Mouse (Mus musculus) induced T-regulatory cell, adult 2 months (primary cell): Measurements from ENCODE around the gene Rims1.

Experiments used
- DNase-seq: peaks from one replicate; pipeline ENCODE4 v3.0.0-alpha.2; 2012; ENCODE audit warnings: low read depth

Rims1 gene

DNA sequence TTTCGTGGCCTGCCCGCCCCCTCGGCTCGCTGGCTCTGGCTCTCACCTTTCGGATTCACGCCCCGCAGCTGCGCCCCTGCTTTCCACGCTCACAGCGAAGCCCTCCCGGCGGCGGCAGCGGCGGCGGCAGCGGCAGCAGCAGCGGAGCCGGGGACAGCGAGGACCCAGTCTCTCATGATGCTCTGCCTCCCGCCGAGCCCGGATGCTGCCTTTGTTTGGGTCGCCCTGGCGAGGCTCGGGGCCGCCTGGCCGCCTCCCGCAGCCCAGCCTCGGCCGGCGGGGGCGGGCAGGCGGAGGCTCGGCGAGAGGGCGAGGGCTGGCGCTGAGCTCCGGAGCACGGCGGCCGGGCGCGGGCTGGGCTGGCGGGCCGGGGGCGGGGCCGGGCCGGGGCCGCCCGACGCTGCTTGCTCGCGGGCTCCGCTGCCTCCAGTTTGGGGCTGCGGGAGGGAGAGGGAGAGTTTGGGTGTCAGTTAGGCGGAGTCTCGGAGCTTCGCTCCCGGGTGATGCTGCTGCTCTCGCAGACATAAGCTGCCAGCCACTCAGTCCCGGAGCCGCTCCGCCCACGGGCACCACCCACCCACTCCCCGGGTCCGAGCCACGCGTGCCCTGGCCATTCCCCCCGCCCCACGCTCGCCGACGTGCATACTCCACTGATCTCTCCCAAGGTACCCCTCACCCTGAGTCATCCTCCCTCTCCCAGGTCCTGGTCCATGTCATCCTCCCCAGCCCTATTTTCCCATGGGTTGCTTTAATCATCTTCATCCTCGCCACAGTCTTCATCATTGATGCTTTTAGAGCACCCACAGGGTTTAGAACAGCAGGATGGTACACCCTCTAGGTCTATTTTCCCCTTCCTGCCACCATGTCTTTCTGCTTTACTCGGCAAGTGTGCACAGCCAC, at the start of gene Rims1:
TSS of gene Rims1 (minus strand) at position 269 of the 900 bp plus-strand sequence.
- DNase-seq = no peak

DNA sequence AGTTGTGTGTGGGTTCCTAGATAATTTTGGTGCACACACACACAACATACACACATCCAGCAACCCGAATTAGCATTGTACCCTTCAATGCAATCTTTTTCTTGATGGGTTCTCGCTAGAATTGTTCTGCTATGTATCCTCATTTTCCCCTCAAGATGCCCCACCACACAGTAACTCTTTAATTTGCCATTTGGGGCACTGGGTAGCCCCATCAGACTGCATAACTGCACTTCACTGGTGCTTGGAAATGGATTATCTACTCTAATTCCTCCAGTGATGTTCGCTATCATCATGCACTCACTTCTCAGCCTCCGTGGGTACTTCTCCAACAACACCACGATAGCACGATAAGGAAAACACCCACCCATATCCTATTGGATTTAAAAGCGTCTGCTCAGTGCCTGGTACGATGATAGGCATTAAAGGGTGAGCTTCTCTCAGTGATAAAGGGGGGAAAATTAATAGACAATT, 867 bp upstream of the Rims1 start:
- DNase-seq = no peak

DNA sequence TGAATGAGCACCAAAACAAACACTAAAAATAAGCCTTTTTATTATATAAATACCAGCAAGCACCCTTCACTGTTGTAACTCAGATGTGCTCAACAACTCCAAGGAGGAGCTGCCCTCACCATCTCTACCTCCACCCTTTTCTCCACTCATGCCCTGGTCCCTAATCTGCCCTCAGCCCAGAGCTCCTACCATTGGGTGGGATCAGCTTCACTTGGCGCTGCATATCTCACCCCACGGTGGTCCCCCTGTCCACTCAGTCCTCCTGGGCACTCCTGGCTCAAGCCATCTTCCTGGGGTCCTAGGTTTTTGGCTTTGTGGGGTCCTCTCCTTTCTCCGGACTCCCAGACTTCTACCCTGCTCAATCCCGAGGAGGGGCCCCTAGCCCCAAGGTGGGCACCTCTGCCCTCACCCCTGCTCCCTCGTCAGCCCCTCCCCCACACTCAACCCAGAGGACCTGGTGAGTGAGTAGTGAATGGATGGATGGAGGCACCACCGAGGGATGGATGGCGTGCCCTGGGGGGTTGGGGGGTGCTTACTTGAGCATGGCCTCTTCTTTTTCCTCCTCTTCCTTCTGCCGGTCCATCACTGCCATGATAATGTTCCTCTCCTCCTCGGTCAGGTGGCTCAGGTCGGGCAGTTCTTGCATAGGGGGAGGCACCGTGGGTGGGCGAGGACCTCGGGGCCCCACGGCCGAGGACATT, 619 bp downstream of the Rims1 start:
- DNase-seq = no peak

DNA sequence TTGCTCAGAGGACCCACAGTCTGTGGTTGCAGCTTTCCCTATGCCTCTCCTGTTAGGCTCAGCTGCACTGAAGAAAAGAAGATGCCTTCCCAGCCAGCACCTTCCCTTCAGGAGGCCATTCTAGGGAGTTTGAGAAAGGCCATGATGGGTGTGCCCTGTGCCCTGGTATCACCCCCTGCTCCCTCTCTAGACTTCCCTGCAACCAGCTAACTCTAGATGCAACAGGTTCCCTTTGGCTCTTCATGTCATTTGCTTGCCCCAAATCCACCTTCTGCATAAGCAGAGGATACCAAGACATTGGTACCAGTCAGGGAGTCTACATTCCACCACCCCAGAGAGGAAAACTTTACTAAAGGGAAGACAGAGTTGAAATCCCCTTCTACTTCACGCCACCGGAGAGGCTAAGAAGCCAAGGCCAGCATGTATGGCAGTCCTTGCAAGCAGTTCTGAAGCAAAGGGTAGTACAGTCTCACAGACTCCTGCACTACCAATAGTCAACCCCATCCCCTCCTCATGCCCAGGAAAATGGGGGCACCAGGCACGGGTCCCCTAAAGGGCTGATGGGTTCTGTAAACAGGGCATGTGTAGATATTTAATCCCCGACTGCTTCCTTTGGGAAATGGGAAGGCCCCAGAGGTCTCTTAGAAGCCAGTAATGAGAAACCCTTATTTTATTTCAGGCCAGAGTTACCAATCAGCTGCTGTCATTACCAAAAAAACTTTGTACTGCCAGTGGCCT, 1.5 kb downstream of the Rims1 start:
- DNase-seq = no peak

DNA sequence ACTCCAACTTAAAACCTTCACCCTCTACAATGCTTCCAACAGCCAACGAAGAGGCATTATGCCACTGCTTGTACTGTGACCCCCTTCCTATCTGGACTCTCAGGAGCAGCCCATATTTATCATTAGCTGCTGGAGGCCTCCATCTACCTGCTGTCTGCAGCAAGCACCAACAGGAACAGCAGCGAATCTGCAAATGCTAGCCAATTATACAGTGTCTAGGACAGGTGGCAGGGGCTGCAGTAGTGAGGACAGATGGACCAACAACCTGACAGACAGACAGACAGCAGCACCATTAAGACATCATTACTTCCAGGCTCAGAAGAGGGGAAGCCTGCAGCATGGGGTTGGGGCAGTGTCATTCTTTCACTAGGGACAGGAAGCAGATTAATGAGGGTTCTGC, 2.3 kb downstream of the Rims1 start:
- no peak for DNase-seq

DNA sequence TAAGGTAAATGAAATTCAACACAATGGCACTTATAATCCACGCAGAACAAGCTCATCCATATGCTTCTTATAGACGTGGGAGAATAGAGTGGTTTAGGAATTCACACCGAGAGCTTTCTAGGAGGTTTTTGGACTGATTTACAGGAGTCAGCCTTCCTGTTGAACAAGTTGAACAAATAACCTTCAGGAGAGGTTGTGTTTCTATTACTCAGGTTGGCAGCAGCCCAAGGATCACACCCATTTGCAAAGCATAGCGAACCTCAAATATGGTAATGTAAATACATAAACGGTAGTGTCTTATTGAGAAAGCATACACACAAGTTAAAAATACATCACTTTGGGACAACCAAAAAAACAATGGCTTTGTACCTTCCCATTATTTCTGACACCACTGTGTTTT, 5.5 kb downstream of the Rims1 start:
- no peak for DNase-seq

DNA sequence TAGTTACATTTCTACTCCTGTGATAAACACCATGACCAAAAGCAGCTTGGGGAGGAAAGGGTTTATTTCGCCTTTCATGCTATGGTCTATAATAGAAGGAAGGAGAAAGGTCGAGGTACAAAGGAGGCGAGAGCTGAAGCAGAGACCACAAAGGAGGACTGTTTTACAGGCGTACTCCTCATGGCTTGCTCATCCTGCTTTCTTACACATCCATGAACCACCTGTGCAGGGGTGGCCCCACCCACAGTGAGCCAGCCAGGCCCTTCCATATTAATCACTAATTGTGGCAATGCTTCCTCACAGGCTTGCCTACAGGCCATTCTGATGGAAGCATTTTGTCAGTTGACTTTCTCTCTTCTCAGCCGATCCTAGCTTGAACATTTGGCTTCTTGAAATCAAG, 8.7 kb downstream of the Rims1 start:
- DNase-seq = no peak

DNA sequence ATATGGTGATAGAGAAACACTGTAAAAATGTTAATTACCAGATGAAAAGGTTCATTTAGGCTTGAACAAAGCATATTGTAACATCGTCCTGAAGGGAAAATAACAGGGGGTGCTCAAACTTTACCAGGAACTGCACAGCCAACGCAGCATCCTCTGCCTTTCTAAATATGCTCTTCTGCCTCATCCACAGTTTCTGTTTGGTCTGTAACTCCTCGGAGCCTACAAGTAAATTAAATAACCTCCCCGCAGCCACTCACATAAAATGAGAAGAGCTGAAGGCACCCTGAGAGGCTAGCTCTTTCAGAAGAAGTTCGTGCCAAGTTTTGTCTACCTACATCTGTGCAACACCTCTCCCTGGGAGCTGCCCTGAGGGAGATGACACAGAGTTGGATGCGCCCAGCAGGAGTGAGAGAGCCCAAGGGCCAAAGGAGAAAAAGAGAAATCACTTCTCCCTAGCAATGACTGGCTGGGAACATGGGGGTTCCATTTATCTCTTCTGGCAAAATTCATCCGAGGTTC, 16.3 kb downstream of the Rims1 start:
- DNase-seq = no peak

DNA sequence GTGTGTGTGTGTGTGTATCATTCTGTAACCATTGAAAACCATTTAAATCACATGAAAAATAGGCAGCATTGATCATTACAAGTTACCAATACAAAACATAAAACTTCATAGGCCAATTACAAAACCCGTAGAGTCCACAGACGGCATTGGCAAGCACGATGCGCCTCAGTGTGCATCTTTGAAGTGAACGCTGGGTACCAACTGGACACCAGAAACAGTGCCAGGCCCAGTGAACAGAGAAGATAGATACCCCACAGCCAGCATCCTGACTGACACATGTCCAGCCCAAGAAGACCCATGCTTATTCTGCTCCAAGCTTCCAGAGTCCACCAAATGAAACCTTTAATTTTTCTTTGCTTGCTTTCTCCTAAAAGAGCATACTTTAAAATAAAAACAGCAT, 18.2 kb downstream of the Rims1 start:
- DNase-seq = no peak

DNA sequence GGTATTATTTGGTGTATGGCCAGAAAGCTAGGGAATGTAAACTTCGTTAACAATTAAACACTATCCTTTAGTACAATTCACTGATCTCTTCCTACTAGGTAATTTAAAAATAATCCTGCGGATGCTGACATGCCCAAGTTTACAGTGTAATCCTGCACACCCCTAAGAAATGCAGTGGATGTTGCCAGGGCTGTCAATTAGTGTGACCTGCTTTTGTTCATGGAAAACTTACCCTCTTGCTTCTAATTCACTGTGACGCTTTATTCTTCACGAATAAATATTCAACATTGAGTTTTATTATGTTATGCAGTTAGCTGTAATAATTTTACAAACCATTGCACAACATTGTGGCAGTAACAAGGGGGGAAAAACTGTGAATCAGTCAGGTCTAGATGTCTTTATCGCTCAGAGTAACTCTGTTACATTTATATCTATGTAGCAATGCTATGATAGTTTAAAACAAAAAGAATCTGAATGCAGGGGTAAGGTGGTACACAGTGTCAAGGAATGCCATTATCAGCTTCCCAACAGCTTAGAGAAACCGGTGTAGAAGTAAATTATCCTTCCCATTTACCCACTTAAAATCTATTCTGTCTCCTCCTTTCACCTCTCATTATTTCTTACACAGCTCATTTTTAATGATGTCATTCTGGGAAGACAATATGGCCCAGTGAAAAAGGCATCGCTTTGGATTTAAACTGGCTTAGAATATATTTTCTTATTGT, 35.1 kb downstream of the Rims1 start:
- no peak for DNase-seq

DNA sequence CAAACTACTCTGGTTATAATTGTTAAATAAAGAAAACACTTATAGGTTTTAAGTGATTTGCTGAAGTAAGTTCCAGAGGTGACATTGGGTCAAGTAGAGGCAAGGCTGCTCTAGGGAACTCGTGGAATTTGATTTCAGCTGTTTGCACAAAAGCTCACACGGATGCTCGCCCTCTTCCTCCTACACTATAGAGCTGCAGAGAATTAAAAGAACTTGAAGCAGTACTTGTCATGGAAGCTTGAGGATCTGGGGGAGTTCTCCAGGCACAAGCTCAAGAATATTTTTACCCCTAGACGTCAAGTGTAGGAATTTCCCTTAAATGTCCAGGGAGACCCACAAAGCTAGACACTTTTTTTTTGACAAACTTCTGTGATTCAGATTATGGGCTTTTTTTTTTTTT, 42.4 kb downstream of the Rims1 start:
- no peak for DNase-seq

DNA sequence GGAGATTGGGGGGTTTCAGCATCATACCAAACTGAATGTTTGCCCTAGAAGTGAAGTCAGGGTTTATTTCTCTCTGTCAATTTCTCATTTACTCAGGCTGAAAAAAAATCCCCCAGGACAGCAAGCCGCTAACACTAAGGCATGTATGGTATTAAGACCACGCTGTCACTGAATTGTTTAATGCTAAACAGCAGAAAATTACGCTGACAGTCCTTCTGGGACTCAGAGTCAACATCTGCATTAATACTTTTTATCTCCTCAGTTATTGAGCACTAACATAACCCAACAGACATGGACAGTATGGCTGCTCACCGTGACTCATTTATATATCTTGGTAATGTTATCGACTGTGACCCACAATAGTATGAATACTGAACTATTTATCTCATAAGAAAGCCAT, 43.0 kb downstream of the Rims1 start:
- no peak for DNase-seq

DNA sequence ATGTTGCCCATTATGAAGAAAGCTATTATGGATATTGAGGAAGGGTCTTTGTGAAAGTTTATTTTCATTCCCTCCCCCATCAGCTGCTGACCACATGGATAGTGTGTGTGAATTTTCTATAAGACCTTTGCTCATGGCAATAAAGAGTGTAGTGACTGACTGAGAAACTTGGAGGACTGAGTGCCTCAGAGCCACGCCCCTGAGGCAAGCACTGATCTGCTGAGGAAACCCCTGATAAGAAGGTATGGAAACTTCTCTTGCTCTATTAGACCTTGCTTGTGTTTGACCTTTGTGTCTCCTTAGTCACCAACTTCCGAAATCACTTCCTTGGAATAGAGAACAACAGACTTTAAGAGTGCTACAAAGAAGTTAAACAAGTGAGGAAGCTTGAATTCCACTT, 55.3 kb downstream of the Rims1 start:
- no peak for DNase-seq

DNA sequence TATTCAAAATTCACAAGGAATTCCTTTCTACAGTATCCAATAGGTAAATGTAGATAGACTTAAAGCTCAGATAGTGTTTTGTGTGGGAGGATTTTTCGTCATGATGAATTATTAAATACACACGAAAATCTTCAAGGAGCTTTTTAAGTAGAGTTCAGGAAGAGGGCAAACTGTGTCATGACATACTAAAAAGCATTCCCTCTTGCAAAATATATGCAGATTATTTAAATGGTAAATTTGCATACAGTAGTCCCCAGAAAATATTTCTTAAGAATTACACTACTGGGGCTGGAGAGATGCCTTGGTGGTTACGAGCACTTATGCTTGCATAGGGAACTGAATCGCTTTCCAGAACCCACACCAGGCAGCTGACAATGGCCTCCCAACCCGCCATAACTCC, 61.1 kb downstream of the Rims1 start:
- DNase-seq = no peak

DNA sequence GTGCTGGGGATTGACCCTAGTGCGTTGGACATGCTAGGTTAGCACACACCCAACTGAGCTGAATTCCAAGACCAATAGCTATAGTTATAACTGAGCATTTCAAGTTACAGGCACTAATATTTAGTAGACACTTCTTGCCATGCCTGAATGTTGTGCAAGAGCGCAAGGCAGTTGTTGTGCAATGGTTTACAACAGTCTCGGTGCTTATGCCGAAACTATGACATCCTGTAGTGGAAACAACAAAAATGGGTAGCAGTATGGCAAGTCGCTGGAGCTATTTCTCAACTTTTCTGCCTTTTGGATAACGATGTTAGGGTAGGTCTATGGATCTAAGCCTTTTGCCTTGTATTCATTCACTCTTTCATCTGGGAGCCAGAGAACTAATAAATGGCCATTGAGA, 68.3 kb downstream of the Rims1 start:
- DNase-seq = no peak

DNA sequence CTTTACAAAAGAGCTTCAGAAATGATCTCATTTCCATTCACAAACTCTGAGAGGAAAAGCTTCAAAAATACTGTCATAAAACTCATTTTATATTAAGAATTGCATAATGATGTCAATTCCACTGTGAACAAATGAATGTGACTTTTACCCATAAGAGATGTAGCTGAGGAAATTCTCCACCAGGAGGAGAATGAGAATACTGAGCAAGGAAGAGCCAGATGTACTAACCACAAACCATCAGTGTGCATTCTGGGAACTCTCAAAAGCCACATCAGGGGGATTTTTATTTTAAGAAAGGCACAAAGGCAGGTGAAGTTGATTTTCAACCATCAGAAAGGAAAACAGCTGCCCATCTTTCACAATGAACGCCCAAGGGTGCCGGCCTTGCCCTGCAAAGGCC, 71.4 kb downstream of the Rims1 start:
- DNase-seq = no peak

DNA sequence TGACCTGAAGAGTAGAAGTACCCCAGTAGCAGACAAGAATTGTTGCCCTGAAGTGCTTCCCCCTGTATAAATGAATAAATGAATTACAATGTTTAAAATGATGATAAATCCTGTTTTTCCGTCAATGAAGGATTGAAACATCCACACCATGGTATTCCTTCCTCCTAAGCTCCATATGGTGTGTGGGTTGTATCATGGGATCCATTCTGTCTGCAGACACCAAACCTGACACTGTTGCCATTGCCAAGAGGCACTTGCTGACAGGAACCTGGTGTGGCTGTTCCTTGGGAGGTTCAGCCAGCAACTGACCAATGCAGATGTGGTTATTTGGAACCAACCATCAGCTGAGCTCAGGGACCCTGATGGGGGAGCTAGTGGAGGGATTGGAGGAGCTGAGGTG, 72.5 kb downstream of the Rims1 start:
- no peak for DNase-seq

DNA sequence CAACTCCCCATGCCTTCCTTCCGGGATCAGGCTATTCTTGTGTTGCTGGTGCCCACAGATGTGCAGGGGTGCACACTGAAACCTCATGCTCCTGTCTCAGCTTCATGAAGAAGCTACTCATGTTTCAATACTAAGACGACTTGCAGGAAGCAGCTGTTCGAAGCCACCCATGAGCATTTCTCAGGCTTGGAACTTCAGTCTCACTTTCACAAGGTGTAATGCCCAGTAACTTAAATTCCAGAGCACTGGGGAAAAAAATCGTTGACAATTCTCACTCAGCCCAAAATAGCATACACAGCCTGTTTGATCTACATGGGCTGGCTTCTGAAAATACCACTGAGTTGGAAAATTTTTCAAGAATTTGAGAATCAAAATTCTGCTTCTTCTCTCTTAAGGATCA, 77.6 kb downstream of the Rims1 start:
- DNase-seq = no peak

DNA sequence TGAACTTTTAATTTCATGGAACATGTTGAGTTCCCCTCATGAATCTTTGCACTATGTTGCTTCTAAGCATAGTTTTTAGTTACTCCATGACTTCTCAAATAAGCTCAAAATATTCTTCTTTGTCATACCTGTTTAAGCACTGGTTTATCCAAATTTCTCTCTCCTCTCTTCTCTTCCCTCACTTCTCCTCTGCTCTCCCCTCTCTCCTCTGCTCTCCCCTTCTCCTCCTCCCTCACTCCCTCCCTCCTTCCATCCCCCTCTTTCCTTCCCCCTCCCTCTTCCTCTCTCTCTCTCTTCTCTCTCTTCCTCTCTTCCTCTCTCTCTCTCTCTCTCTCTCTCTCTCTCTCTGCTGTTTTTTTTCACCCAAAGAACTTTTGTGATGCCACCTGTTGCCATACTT, 84.1 kb downstream of the Rims1 start:
- DNase-seq = no peak

DNA sequence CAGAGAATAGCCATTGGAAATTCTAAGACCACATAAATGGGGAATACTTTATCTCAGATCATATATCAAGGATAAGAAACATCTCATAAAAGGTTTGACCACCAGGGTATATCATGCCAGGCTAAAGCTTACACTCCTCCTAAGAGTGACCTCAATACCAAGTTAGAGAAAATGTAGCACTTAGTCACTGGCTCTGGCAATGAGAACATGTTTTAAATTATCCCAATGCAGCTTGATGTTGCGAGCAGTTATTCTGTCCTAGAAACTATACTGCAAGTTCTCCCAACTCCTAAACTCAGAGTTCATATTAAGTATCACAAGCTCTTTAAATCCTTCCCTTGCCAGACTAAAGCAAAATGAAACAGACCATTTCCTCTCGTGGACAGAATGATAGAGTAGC, 85.1 kb downstream of the Rims1 start:
- no peak for DNase-seq

DNA sequence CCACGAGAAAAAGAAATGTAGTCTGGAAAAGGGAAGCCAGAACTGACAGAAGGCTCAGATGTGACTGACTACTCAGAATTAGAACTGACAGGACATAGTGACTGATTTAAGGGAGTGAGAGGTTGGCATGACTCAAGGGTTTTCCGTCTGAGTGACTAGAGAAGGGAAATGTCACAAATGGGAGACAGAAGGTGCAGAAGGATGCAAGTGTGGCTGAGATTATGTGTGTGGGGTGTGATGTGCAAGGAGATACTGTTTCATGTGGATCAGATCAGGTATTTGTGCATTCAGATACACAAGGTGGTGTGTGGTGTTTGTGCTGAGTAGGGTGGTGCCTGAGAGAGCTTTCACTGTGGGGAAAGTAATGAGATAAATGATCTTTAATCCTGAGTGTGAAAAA, 96.3 kb downstream of the Rims1 start:
- DNase-seq = no peak

DNA sequence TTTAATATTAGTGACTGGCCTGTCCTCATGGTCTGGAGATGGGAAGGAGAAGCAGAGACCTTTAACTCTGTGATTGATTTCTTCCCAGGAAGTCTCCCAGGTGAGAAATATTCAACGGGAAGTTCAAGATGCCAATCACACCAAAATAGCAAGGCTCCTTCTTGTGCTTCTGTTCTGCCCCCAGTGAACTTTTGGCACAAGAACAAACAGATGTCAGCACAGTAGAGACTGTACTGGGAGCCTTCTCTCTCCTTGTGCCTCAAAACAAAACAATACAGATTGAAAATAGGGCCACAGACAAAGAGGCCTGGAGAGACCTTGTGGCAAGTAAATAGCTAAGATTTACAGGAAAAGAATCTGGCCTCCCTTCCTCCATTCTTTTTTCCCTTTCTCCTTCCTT, 110.7 kb downstream of the Rims1 start:
- no peak for DNase-seq
